Mouse (Mus musculus) stomach, postnatal 0 days (tissue): ENCODE data around the gene Syne4. TPM values are rescaled to one million over a fixed set of nuclear protein-coding genes. Genes with fewer than 3 reads are reported as not detected.

ENCODE experiments used
- ATAC-seq: fragments of 200-750 bp; cut with Nextera tagmentation; 2 replicates; pipeline ENCODE4 v1.8.0; 2017; ENCODE audit not compliant: low FRiP score, low TSS enrichment
- DNase-seq: peaks from one replicate; pipeline ENCODE4 v3.0.0-alpha.2; 2016; ENCODE audit warnings: low spot score
- H3K27ac ChIP-seq: fragments of 300-500 bp; sonication (generic); replicated peaks from 2 replicates; pipeline ENCODE4 v1.5.1; 2014; ENCODE audit warnings: mild to moderate bottlenecking, control low read depth
- H3K27me3 ChIP-seq: fragments of 300-500 bp; sonication (generic); 2 replicates; pipeline ENCODE4 v1.6.1; 2014; ENCODE audit warnings: low read length; ENCODE audit not compliant: control insufficient read depth, insufficient read depth
- H3K36me3 ChIP-seq: fragments of 300-500 bp; sonication (generic); 2 replicates; pipeline ENCODE4 v1.6.1; 2014; ENCODE audit warnings: low read length, mixed read lengths; ENCODE audit not compliant: control insufficient read depth, insufficient read depth
- H3K4me1 ChIP-seq: fragments of 300-500 bp; sonication (generic); replicated peaks from 2 replicates; pipeline ENCODE4 v1.6.1; 2014; ENCODE audit warnings: antibody characterized with exemption; ENCODE audit not compliant: control insufficient read depth, insufficient read depth
- H3K4me2 ChIP-seq: fragments of 300-500 bp; sonication (generic); replicated peaks from 2 replicates; pipeline ENCODE4 v1.6.1; 2014; ENCODE audit warnings: low read depth, mild to moderate bottlenecking, control low read depth, moderate library complexity
- H3K4me3 ChIP-seq: fragments of 300-500 bp; sonication (generic); 2 replicates; pipeline ENCODE4 v1.5.1; 2014; ENCODE audit warnings: low read depth, low read length, control low read depth
- H3K9ac ChIP-seq: fragments of 300-500 bp; sonication (generic); 2 replicates; pipeline ENCODE4 v1.6.1; 2014; ENCODE audit warnings: mild to moderate bottlenecking, low read length, control low read depth, mixed read lengths
- H3K9me3 ChIP-seq: fragments of 300-500 bp; sonication (generic); 2 replicates; pipeline ENCODE4 v1.6.1; 2016; ENCODE audit warnings: low read length; ENCODE audit not compliant: control insufficient read depth
- CTCF ChIP-seq: IDR thresholded peaks from 2 replicates; pipeline ENCODE4 v1.5.1; 2016; ENCODE audit warnings: antibody characterized with exemption, low read depth, mild to moderate bottlenecking, moderate library complexity
- EP300 ChIP-seq: optimal IDR thresholded peaks from 2 replicates; pipeline ENCODE3; 2016; ENCODE audit warnings: antibody characterized with exemption
- WGBS: fragments of 180-500 bp; shearing (Covaris S2); extraction: QIAGEN DNeasy Blood & Tissue Kit; methylation state at CpG from one replicate; pipeline ENCODE4 v1.1.7; 2014; 5-methylcytosine and 5-hydroxymethylcytosine counted together
- polyA plus RNA-seq: library from polyadenylated mRNA; unstranded; fragments of >200 nt; fragmentation: Nextera tagmentation; extraction: Ambion mirVana; gene quantifications from 2 replicates; pipeline ENCODE4 v1.2.1, GENCODE M21; 2015

Syne4 gene
- polyA plus RNA-seq, 1 experiment from 2014 or later, result 14.2 TPM

DNA sequence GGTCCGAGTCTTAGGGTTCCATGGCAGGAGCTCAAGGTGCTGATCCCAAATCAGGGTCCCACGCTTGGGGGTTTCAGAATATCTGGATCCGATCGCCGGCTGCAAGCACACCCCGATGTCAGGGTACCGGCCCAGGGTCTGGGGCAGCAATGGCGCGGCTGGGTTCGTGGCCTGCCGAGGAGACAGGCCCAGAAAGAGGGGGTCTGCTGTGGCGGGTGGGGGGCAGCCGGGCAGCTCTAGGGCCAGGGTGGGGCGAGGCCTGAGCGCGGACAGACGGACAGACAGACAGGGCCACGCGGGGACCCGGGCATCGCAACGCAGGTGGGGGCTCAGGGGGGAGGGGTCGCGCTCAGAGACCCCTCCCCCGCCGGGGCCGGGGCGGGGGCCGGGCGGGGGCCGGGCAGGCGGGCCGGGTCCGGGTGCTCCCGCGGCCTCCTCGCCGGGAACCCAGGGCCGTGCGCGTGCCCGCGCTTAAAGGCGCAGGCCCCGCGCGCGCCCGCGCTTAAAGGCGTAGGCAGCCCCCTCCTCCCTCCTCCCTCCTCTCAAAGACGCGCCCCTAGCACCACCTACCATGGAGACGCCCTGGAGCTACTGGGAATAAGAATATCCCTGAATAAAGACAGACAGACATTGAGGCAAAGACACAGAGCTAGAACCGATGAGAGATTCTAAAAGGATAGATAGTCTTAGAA is 48.2 kb downstream of the Syne4 start, which contains the start of gene Lrfn3:
TSS of gene Lrfn3 (minus strand) at position 121 of the 692 bp plus-strand sequence.
- Histone ChIP-seq H3K4me3 (peak within 1 kb of the TSS; percentile 73), H3K9me3 (no peaks in the 10 kb centered on the region), H3K4me2 (peak within 1 kb of the TSS; percentile 84), H3K27ac (peak within 1 kb of the TSS; percentile 20), H3K27me3 (no peaks in the 10 kb centered on the region), H3K9ac (peak within 1 kb of the TSS; percentile 83), H3K4me1 (no peaks in the 10 kb centered on the region; the same call in none of the 2 replicates), H3K36me3 (no peaks in the 10 kb centered on the region)
- TF ChIP-seq EP300, result no peak
- 1% methylated on average over 42 of the region's 55 CpGs for WGBS
- DNase-seq (peak; percentile 57), ATAC-seq (peak; percentile 16; the same call in 1 of the 2 replicates)

DNA sequence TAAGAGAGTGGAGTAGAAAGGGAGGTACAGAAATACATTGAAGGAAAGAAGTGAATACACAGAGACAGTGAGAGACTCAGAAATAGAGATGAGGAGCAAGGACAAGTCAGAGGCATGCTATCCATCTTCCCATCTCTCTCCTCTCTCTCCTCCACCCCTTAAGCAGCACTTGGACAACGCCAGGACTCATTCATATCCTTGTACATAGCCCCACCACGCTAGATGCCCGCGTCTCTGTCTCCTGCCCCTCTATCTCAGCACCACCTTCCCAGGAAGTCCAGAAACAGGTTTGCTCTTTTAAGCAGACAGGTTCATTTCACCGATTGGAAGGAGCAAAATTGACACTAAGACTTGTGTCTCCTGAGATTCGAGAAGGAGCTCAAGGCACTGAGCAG is 48.7 kb downstream of the Syne4 start:
- peak overlapping the region; percentile 83; the same call in 1 of the 2 replicates for H3K9ac ChIP-seq
- peak overlapping the region; percentile 73 for H3K4me3 ChIP-seq
- H3K9me3 ChIP-seq, result no peaks in the 10 kb centered on the region
- DNase-seq, result no peak
- H3K27ac ChIP-seq, result no peak overlapping the region
- no peaks in the 10 kb centered on the region for H3K36me3 ChIP-seq
- H3K27me3 ChIP-seq, result no peaks in the 10 kb centered on the region
- TF ChIP-seq EP300 (no peak), CTCF (no peak)
- WGBS, result 47% methylated on average over 6 of the region's 6 CpGs
- no peaks in the 10 kb centered on the region; the same call in none of the 2 replicates for H3K4me1 ChIP-seq
- ATAC-seq, result no peak
- peak overlapping the region; percentile 84 for H3K4me2 ChIP-seq

DNA sequence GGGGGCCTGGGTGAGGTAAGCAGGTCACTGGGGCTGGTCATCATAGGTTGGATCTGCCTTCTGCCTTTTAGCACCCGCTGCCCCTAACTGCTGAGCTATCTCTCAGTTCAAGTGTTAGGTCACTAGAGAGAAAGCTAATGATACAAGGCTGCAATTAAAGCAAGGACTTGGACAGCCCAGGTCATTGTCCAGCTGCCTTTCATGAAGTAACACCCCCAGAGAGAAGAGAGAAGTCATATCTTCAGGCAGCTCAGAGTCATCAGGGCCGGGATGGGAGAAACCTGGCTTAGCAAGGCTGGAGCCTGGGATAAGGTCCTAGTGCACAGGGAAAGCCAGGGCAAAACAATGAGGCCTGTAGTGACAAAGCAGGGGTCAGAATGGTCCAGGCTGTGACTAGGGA is 52.9 kb downstream of the Syne4 start:
- H3K9ac ChIP-seq, result no peak overlapping the region
- WGBS, result 66% methylated on average over 2 of the region's 2 CpGs
- TF ChIP-seq CTCF (no peak), EP300 (no peak)
- H3K36me3 ChIP-seq, result no peaks in the 10 kb centered on the region
- H3K9me3 ChIP-seq, result no peaks in the 10 kb centered on the region
- H3K4me1 ChIP-seq, result no peaks in the 10 kb centered on the region
- H3K4me3 ChIP-seq, result no peak overlapping the region
- H3K4me2 ChIP-seq, result no peak overlapping the region
- DNase-seq (no peak), ATAC-seq (no peak)
- no peaks in the 10 kb centered on the region for H3K27me3 ChIP-seq
- no peak overlapping the region for H3K27ac ChIP-seq

Other genes starting within 250 kb of the Syne4 start
- gene Zfp82, start 241.9 kb upstream of the Syne4 start, polyA plus RNA-seq, result 1.9 and 2.1 TPM in 2 replicates
- 0.36 and 0.38 TPM in 2 replicates for gene Gm26920, start 224.4 kb upstream of the Syne4 start, polyA plus RNA-seq
- 3.4 and 3.8 TPM in 2 replicates for gene Zfp566, start 224.3 kb upstream of the Syne4 start, polyA plus RNA-seq
- 44.6 and 44.8 TPM in 2 replicates for gene Zfp260, start 220.0 kb upstream of the Syne4 start, polyA plus RNA-seq
- gene Zfp382, start 192.9 kb upstream of the Syne4 start, polyA plus RNA-seq, result 2.4 and 3.0 TPM in 2 replicates
- gene Zfp146, start 145.1 kb upstream of the Syne4 start, polyA plus RNA-seq, result 4.2 and 5.4 TPM in 2 replicates
- gene Cox7a1, start 130.7 kb upstream of the Syne4 start, polyA plus RNA-seq, result 38.8 and 40.7 TPM in 2 replicates
- 94.5 and 96.8 TPM in 2 replicates for gene Capns1, start 116.0 kb upstream of the Syne4 start, polyA plus RNA-seq
- gene Polr2i, start 82.9 kb upstream of the Syne4 start, polyA plus RNA-seq, result 98.2 and 106 TPM in 2 replicates
- 149 and 153 TPM in 2 replicates for gene Tbcb, start 82.5 kb upstream of the Syne4 start, polyA plus RNA-seq
- not detected in 2 replicates for gene Ovol3, start 79.1 kb upstream of the Syne4 start, polyA plus RNA-seq
- gene Thap8, start 34.7 kb upstream of the Syne4 start, polyA plus RNA-seq, result 0.38 and 0.44 TPM in 2 replicates
- gene Wdr62, start 34.4 kb upstream of the Syne4 start, polyA plus RNA-seq, result 2.4 TPM in 2 replicates
- 9.6 and 10.2 TPM in 2 replicates for gene Clip3, start 23.1 kb upstream of the Syne4 start, polyA plus RNA-seq
- 55.4 and 58.8 TPM in 2 replicates for gene Alkbh6, start 6.1 kb upstream of the Syne4 start, polyA plus RNA-seq
- gene E130208F15Rik, start 6.9 kb downstream of the Syne4 start, polyA plus RNA-seq, result not detected in 2 replicates
- gene Sdhaf1, start 9.1 kb downstream of the Syne4 start, polyA plus RNA-seq, result 19.1 and 20.2 TPM in 2 replicates
- gene Lrfn3, start 48.0 kb downstream of the Syne4 start, polyA plus RNA-seq, result 2.9 and 3.3 TPM in 2 replicates
- 66.6 and 71.0 TPM in 2 replicates for gene Tyrobp, start 99.0 kb downstream of the Syne4 start, polyA plus RNA-seq
- 3.2 and 3.7 TPM in 2 replicates for gene Hcst, start 105.0 kb downstream of the Syne4 start, polyA plus RNA-seq
- 1.1 TPM in 2 replicates for gene Nfkbid, start 106.9 kb downstream of the Syne4 start, polyA plus RNA-seq
- 21.7 and 24.1 TPM in 2 replicates for gene Aplp1, start 130.7 kb downstream of the Syne4 start, polyA plus RNA-seq
- 0.18 TPM in 2 replicates for gene Kirrel2, start 142.9 kb downstream of the Syne4 start, polyA plus RNA-seq
- gene Nphs1, start 143.5 kb downstream of the Syne4 start, polyA plus RNA-seq, result 0.16 and 0.25 TPM in 2 replicates
- gene Prodh2, start 178.8 kb downstream of the Syne4 start, polyA plus RNA-seq, result 0.42 and 0.68 TPM in 2 replicates
- gene Arhgap33, start 220.3 kb downstream of the Syne4 start, polyA plus RNA-seq, result 1.5 and 1.6 TPM in 2 replicates
- gene Hspb6, start 237.4 kb downstream of the Syne4 start, polyA plus RNA-seq, result 66.4 and 75.7 TPM in 2 replicates
- 2.2 and 2.3 TPM in 2 replicates for gene Proser3, start 237.5 kb downstream of the Syne4 start, polyA plus RNA-seq
- 30.2 and 30.9 TPM in 2 replicates for gene Lin37, start 245.0 kb downstream of the Syne4 start, polyA plus RNA-seq
- gene U2af1l4, start 248.5 kb downstream of the Syne4 start, polyA plus RNA-seq, result 60.5 and 63.9 TPM in 2 replicates
- gene Gm49396, start 248.5 kb downstream of the Syne4 start, polyA plus RNA-seq, result 2.5 and 2.6 TPM in 2 replicates
- 185 and 197 TPM in 2 replicates for gene Psenen, start 248.8 kb downstream of the Syne4 start, polyA plus RNA-seq